Mouse (Mus musculus): ENCODE measurements at regions not wholly inside any gene's neighbourhood (a gene's known extent, or its start where the extent isn't known, plus 50 kb on each side); places are given as distances from the start of the nearest gene placed in this dataset.
A peak's percentile ranks its signal among the peaks of the same experiment; 100 is the strongest.

- no peak for DNase-seq (ENCODE audit: low spot score in 2 of 2)
Measured at GRCm38 (mm10) chr7:113110867-113111508, 96.3 kb upstream of the Arntl start.

GRCm38 (mm10) chr7:113113266-113113893, 93.9 kb upstream of the Arntl start:
- DNase-seq (ENCODE audit: low spot score in 2 of 2) = no peak

GRCm38 (mm10) chr7:113117599-113117998, 89.7 kb upstream of the Arntl start:
- DNase-seq (ENCODE audit: low spot score in 2 of 2) = no peak

- DNase-seq (ENCODE audit: low spot score in 2 of 2) = peak; percentile 38 to 45
Measured at GRCm38 (mm10) chr7:113121911-113122319, 85.3 kb upstream of the Arntl start.

- DNase-seq (ENCODE audit: low spot score in 2 of 2) = no peak
Measured at GRCm38 (mm10) chr7:113126010-113126409, 81.3 kb upstream of the Arntl start.

GRCm38 (mm10) chr7:113130552-113130951, 76.7 kb upstream of the Arntl start:
- no peak for DNase-seq (ENCODE audit: low spot score in 2 of 2)

GRCm38 (mm10) chr7:113131945-113132538, 75.2 kb upstream of the Arntl start:
- peak; percentile 88 to 91 for DNase-seq (ENCODE audit: low spot score in 2 of 2)

- DNase-seq (ENCODE audit: low spot score in 2 of 2) = no peak
Measured at GRCm38 (mm10) chr7:113133891-113134290, 73.4 kb upstream of the Arntl start.

- DNase-seq (ENCODE audit: low spot score in 2 of 2) = peak; percentile 64 to 67
Measured at GRCm38 (mm10) chr7:113140011-113140438, 67.2 kb upstream of the Arntl start.

- no peak for DNase-seq (ENCODE audit: low spot score in 2 of 2)
Measured at GRCm38 (mm10) chr7:113141846-113142683, 65.2 kb upstream of the Arntl start.

- DNase-seq (ENCODE audit: low spot score in 2 of 2) = peak; percentile 90 to 96
Measured at GRCm38 (mm10) chr7:113143552-113143951, 63.7 kb upstream of the Arntl start.

GRCm38 (mm10) chr7:113145046-113145445, 62.2 kb upstream of the Arntl start:
- no peak for DNase-seq (ENCODE audit: low spot score in 2 of 2)

GRCm38 (mm10) chr7:113146108-113146507, 61.2 kb upstream of the Arntl start:
- DNase-seq (ENCODE audit: low spot score in 2 of 2) = no peak

GRCm38 (mm10) chr7:113146526-113146925, 60.7 kb upstream of the Arntl start:
- no peak for DNase-seq (ENCODE audit: low spot score in 2 of 2)

GRCm38 (mm10) chr7:113147391-113148332, 59.6 kb upstream of the Arntl start:
- DNase-seq (ENCODE audit: low spot score in 2 of 2) = no peak

GRCm38 (mm10) chr7:113148700-113149099, 58.6 kb upstream of the Arntl start:
- no peak for DNase-seq (ENCODE audit: low spot score in 2 of 2)

GRCm38 (mm10) chr7:113149966-113150470, 57.2 kb upstream of the Arntl start:
- DNase-seq (ENCODE audit: low spot score in 2 of 2) = no peak

GRCm38 (mm10) chr7:113150789-113151188, 56.5 kb upstream of the Arntl start:
- DNase-seq (ENCODE audit: low spot score in 2 of 2) = no peak

- DNase-seq (ENCODE audit: low spot score in 2 of 2) = no peak
Measured at GRCm38 (mm10) chr7:113151499-113151898, 55.8 kb upstream of the Arntl start.

GRCm38 (mm10) chr7:113153386-113153785, 53.9 kb upstream of the Arntl start:
- no peak for DNase-seq (ENCODE audit: low spot score in 2 of 2)

Measured in left cerebral cortex, adult 18-20 months (tissue).